ENCODE assay signal across 9 mouse cellular contexts in genomic region chr7:139943674-139944281, GRCm38 (mm10). TPM values are rescaled to one million over a fixed set of nuclear protein-coding genes. Genes with fewer than 3 reads are reported as not detected.
DNase-seq lines count a peak whose midpoint lies in the region; ATAC-seq lines count a peak whose summit lies in the region.
"Had no signal": no experiment of that assay in that cellular context is flagged by ENCODE, and none has a peak within 500 bp of the region (broad histone marks: within the 10 kb centered on the region; RNA-seq: fewer than 3 reads in every experiment).

Utf1 (plus strand) TSS chr7:139943789.

- H3K4me2 ChIP-seq in kidney, embryonic 15.5 days, result peak within 1 kb of the TSS; percentile 55
- peak within 1 kb of the TSS; percentile 64 for H3K4me2 ChIP-seq in stomach, embryonic 16.5 days (ENCODE audit: low read depth, low read length)

- no peaks in the 10 kb centered on the region for H3K9me3 ChIP-seq in kidney, embryonic 15.5 days (replicated peaks)
- no peaks in the 10 kb centered on the region for H3K9me3 ChIP-seq in stomach, embryonic 16.5 days (replicated peaks; ENCODE audit: control insufficient read depth, low read length)

- H3K9ac ChIP-seq in kidney, embryonic 15.5 days, result no peak within 1 kb of the TSS
- peak within 1 kb of the TSS; percentile 36 for H3K9ac ChIP-seq in stomach, embryonic 16.5 days (ENCODE audit: low read length)

- H3K27me3 ChIP-seq in kidney, embryonic 15.5 days, result peaks cover 83% of the 10 kb centered on the region
- H3K27me3 ChIP-seq in stomach, embryonic 16.5 days (ENCODE audit: control insufficient read depth, insufficient read depth, low read length), result peaks cover 54% of the 10 kb centered on the region

- H3K4me1 ChIP-seq in kidney, embryonic 15.5 days, result peaks cover 13% of the 10 kb centered on the region
- H3K4me1 ChIP-seq in stomach, embryonic 16.5 days (ENCODE audit: control insufficient read depth, insufficient read depth, low read length), result peaks cover 4% of the 10 kb centered on the region; the same call in 1 of the 2 replicates

- peak; percentile 64 for ATAC-seq in granulocyte monocyte progenitor cell, adult 5-6 weeks (replicated peaks; ENCODE audit: poor library complexity, severe bottlenecking)
- ATAC-seq in kidney, embryonic 15.5 days (replicated peaks; ENCODE audit: low FRiP score), result peak; percentile 70
- ATAC-seq in stomach, embryonic 16.5 days (ENCODE audit: insufficient read depth, low FRiP score), result peak; percentile 47; the same call in 1 of the 2 replicates

- H3K4me3 ChIP-seq in kidney, embryonic 15.5 days (replicated peaks), result peak within 1 kb of the TSS; percentile 39
- H3K4me3 ChIP-seq in stomach, embryonic 16.5 days (replicated peaks; ENCODE audit: low read length), result peak within 1 kb of the TSS; percentile 40

- DNase-seq in left cerebral cortex, postnatal 4 days, result peak; percentile 15
- no peak for DNase-seq in left cerebral cortex, adult 11 months (ENCODE audit: low spot score)
- peak; percentile 59 for DNase-seq in adrenal gland, postnatal 14 days
- DNase-seq in lung, postnatal 4 days, result peak; percentile 21 to 36
- no peak for DNase-seq in cerebellum, adult 8-10 months

- H3K27ac ChIP-seq in kidney, embryonic 15.5 days, result no peak within 1 kb of the TSS
- H3K27ac ChIP-seq in stomach, embryonic 16.5 days (ENCODE audit: low read length), result no peak within 1 kb of the TSS
- H3K27ac ChIP-seq: macrophage had no signal

- no peaks in the 10 kb centered on the region for H3K36me3 ChIP-seq in kidney, embryonic 15.5 days
- H3K36me3 ChIP-seq in stomach, embryonic 16.5 days (ENCODE audit: control insufficient read depth, insufficient read depth, low read length), result no peaks in the 10 kb centered on the region

- under 1% methylated on average over 59 of the region's 59 CpGs for WGBS in kidney, embryonic 15.5 days
- under 1% methylated on average over 59 of the region's 59 CpGs for WGBS in stomach, embryonic 16.5 days

- intact Hi-C loops in left cerebral cortex, postnatal 4 days (cut with DNase I), result no loop called here

RNA-seq across cellular contexts. Expression of gene Utf1, which starts in this region (rescaled TPM):
- total RNA-seq in left cerebral cortex, postnatal 4 days (2021), result not detected
- not detected in 2 replicates for total RNA-seq in adrenal gland, postnatal 14 days (2021)
- not detected in 2 replicates for total RNA-seq in granulocyte monocyte progenitor cell, adult 5-6 weeks (2014; fragmentation: Nextera tagmentation)
- total RNA-seq in granulocyte monocyte progenitor cell, adult 5-6 weeks (2017), result not detected in 2 replicates
- polyA plus RNA-seq in kidney, embryonic 15.5 days (2015; fragmentation: Nextera tagmentation; extraction: Ambion mirVana), result 0.31 TPM in 1 of 2 replicates, not detected in the other
- not detected in 2 replicates for polyA plus RNA-seq in stomach, embryonic 16.5 days (2015; fragmentation: Nextera tagmentation; extraction: Ambion mirVana)
- polyA plus RNA-seq: macrophage had no signal

Comparison
In these comparisons a context has a peak if more than half of its experiments do, and no peak if none do; other contexts are left out.
1. Peak in DNase-seq in left cerebral cortex, postnatal 4 days; RNA of the gene not detected or under 1 TPM.
2. Peak in DNase-seq in adrenal gland, postnatal 14 days; RNA of the gene not detected or under 1 TPM.
3. Peak in ATAC-seq in granulocyte monocyte progenitor cell, adult 5-6 weeks; RNA of the gene not detected or under 1 TPM.
4. Peak in ATAC-seq, H3K4me3 ChIP-seq and H3K4me2 ChIP-seq in kidney, embryonic 15.5 days; RNA of the gene not detected or under 1 TPM.
5. Peak in ATAC-seq, H3K4me3 ChIP-seq, H3K9ac ChIP-seq and H3K4me2 ChIP-seq in stomach, embryonic 16.5 days; RNA of the gene not detected or under 1 TPM.
6. DNase-seq: peak in lung, postnatal 4 days (2 of 2); none in left cerebral cortex, adult 11 months (single experiment) and cerebellum, adult 8-10 months (single experiment).
7. Peak in every context shown above with its lines, with median percentiles within 50 percentile points of each other: ATAC-seq.